Mouse (Mus musculus) neural tube, embryonic 15.5 days (tissue): ENCODE measurements around the gene Cela1. TPM values are rescaled to one million over a fixed set of nuclear protein-coding genes. Genes with fewer than 3 reads are reported as not detected.

Source experiments
- ATAC-seq: fragments of 200-750 bp; cut with Nextera tagmentation; 2 replicates; pipeline ENCODE4 v1.8.0; 2017; ENCODE audit warnings: mild to moderate bottlenecking, moderate TSS enrichment, moderate library complexity; ENCODE audit not compliant: low FRiP score
- H3K27ac ChIP-seq: fragments of 300-500 bp; sonication (generic); replicated peaks from 2 replicates; pipeline ENCODE4 v1.5.1; 2015; ENCODE audit warnings: mild to moderate bottlenecking, inconsistent platforms
- H3K27me3 ChIP-seq: fragments of 300-500 bp; sonication (generic); replicated peaks from 2 replicates; pipeline ENCODE4 v1.6.1; 2015; ENCODE audit warnings: inconsistent platforms
- H3K36me3 ChIP-seq: fragments of 300-500 bp; sonication (generic); 2 replicates; pipeline ENCODE4 v1.6.1; 2015; ENCODE audit warnings: inconsistent platforms
- H3K4me1 ChIP-seq: fragments of 300-500 bp; sonication (generic); 2 replicates; pipeline ENCODE4 v1.6.1; 2015; ENCODE audit warnings: inconsistent platforms
- H3K4me2 ChIP-seq: fragments of 300-500 bp; sonication (generic); 2 replicates; pipeline ENCODE4 v1.6.1; 2015; ENCODE audit warnings: inconsistent platforms, mild to moderate bottlenecking, moderate library complexity
- H3K4me3 ChIP-seq: fragments of 300-500 bp; sonication (generic); replicated peaks from 2 replicates; pipeline ENCODE4 v1.5.1; 2015; ENCODE audit warnings: mild to moderate bottlenecking, inconsistent platforms
- H3K9ac ChIP-seq: fragments of 300-500 bp; sonication (generic); replicated peaks from 2 replicates; pipeline ENCODE4 v1.6.1; 2015; ENCODE audit warnings: mild to moderate bottlenecking, inconsistent platforms
- H3K9me3 ChIP-seq: fragments of 300-500 bp; sonication (generic); replicated peaks from 2 replicates; pipeline ENCODE4 v1.6.1; 2016; ENCODE audit warnings: inconsistent platforms
- WGBS: fragments of 180-500 bp; shearing (Covaris S2); methylation state at CpG from one replicate; pipeline ENCODE4 v1.1.7; 2015; ENCODE audit warnings: mixed read lengths; 5-methylcytosine and 5-hydroxymethylcytosine counted together
- polyA plus RNA-seq: library from polyadenylated mRNA; unstranded; fragments of >200 nt; fragmentation: Nextera tagmentation; extraction: Ambion mirVana; gene quantifications from 2 replicates; pipeline ENCODE4 v1.2.1, GENCODE M21; 2015

The Cela1 gene
- polyA plus RNA-seq, 1 experiment from 2014 or later = 3.1 TPM

GRCm38 (mm10) chr15:100722026-100722425, 34.3 kb upstream of the Cela1 start:
- Histone ChIP-seq H3K4me2 (no peak overlapping the region), H3K4me1 (no peaks in the 10 kb centered on the region), H3K27me3 (peaks cover 4% of the 10 kb centered on the region), H3K9me3 (no peaks in the 10 kb centered on the region), H3K9ac (no peak overlapping the region), H3K27ac (no peak overlapping the region), H3K4me3 (no peak overlapping the region), H3K36me3 (no peaks in the 10 kb centered on the region)
- 79% methylated on average over 4 of the region's 4 CpGs for WGBS
- ATAC-seq = no peak

DNA sequence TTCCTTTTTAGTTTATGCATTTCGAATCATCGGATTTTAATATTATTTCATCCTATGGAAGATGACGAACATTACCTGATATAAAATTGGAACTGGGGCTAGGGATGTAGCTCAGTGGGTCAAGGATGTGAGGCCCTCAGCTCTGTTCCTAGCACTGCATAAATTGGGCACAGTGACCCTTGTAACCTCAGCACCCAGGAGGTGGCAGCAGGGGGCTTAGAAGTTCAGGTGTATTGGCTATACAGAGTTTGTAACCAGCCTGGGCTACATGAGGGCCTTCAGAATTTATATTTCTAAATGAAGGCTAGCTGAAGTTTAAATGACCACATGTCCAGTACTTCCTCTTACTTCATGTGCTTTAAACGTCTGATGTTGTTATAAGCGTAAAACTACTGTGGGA, 33.7 kb upstream of the Cela1 start:
- ATAC-seq = no peak
- no peak overlapping the region for H3K4me2 ChIP-seq
- no peaks in the 10 kb centered on the region for H3K27me3 ChIP-seq
- 86% methylated on average over 5 of the region's 5 CpGs for WGBS
- no peak overlapping the region for H3K4me3 ChIP-seq
- H3K36me3 ChIP-seq = no peaks in the 10 kb centered on the region
- H3K9me3 ChIP-seq = no peaks in the 10 kb centered on the region
- H3K27ac ChIP-seq = no peak overlapping the region
- no peaks in the 10 kb centered on the region for H3K4me1 ChIP-seq
- H3K9ac ChIP-seq = no peak overlapping the region

DNA sequence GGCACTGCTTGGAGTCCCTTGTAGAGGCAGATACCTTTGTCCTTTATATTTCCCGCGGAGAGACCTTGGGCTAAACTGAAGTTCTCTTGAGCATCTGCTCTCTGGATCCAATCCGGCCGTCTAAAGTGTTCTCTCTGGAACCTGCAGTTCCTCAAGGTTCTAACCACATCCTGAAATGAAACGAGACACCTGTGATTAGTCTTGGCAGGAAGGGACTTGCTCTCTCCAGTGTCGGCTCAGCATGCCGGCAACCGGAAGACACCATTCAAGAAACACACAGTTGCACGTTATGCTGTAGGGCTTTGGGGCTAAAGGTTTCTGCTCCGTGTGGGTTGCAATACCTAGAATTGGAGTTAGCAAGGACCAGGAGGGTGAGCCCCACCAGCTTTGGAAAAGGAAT, 32.3 kb upstream of the Cela1 start:
- Histone ChIP-seq H3K9me3 (no peaks in the 10 kb centered on the region), H3K4me1 (no peaks in the 10 kb centered on the region), H3K9ac (no peak overlapping the region), H3K36me3 (no peaks in the 10 kb centered on the region), H3K4me3 (no peak overlapping the region), H3K27me3 (no peaks in the 10 kb centered on the region), H3K4me2 (no peak overlapping the region), H3K27ac (no peak overlapping the region)
- ATAC-seq = no peak
- WGBS = 90% methylated on average over 10 of the region's 10 CpGs

- no peaks in the 10 kb centered on the region for H3K4me1 ChIP-seq
- no peaks in the 10 kb centered on the region for H3K27me3 ChIP-seq
- no peak overlapping the region for H3K4me2 ChIP-seq
- ATAC-seq = no peak
- no peaks in the 10 kb centered on the region for H3K9me3 ChIP-seq
- no peak overlapping the region for H3K9ac ChIP-seq
- H3K4me3 ChIP-seq = no peak overlapping the region
- H3K36me3 ChIP-seq = no peaks in the 10 kb centered on the region
- WGBS = 93% methylated on average over 5 of the region's 5 CpGs
- H3K27ac ChIP-seq = no peak overlapping the region
Observed at GRCm38 (mm10) chr15:100719217-100719616, 31.5 kb upstream of the Cela1 start.

GRCm38 (mm10) chr15:100718572-100718971, 30.9 kb upstream of the Cela1 start:
- Histone ChIP-seq H3K9ac (no peak overlapping the region), H3K27ac (no peak overlapping the region), H3K4me1 (no peaks in the 10 kb centered on the region), H3K9me3 (no peaks in the 10 kb centered on the region), H3K4me3 (no peak overlapping the region), H3K27me3 (no peaks in the 10 kb centered on the region), H3K4me2 (no peak overlapping the region), H3K36me3 (no peaks in the 10 kb centered on the region)
- ATAC-seq = no peak
- WGBS = 82% methylated on average over 11 of the region's 11 CpGs

- no peak overlapping the region for H3K27ac ChIP-seq
- 90% methylated on average over 6 of the region's 6 CpGs for WGBS
- H3K4me3 ChIP-seq = no peak overlapping the region
- no peak overlapping the region for H3K9ac ChIP-seq
- no peaks in the 10 kb centered on the region for H3K9me3 ChIP-seq
- H3K27me3 ChIP-seq = no peaks in the 10 kb centered on the region
- no peaks in the 10 kb centered on the region for H3K36me3 ChIP-seq
- ATAC-seq = no peak
- H3K4me2 ChIP-seq = no peak overlapping the region
- H3K4me1 ChIP-seq = no peaks in the 10 kb centered on the region
Observed at GRCm38 (mm10) chr15:100717933-100718332, 30.2 kb upstream of the Cela1 start.

GRCm38 (mm10) chr15:100715399-100715993, 27.8 kb upstream of the Cela1 start:
- Histone ChIP-seq H3K27ac (no peak overlapping the region), H3K36me3 (no peaks in the 10 kb centered on the region), H3K4me1 (no peaks in the 10 kb centered on the region), H3K9me3 (no peaks in the 10 kb centered on the region), H3K4me2 (no peak overlapping the region), H3K27me3 (no peaks in the 10 kb centered on the region), H3K4me3 (no peak overlapping the region), H3K9ac (no peak overlapping the region)
- WGBS = 78% methylated on average over 9 of the region's 9 CpGs
- ATAC-seq = no peak

DNA sequence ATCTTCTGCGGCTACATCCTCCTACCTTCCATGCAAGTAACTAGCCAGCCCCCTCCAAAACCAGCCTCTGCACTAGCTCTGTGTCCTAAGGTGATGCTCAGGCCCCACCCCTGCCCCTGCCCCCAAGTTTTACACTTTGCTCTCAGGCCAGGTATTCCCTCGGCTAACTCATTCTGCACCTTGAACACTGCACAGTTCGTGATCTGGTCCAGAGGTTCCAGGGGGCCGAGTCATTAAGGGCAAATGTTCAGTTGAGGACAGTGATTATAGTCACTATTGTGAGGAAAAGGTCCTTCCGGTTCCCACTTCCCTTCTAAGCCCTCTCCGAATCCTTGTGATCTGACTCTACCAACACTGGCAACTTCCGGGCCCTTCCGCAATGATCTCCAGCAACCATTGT, 26.7 kb upstream of the Cela1 start:
- 94% methylated on average over 8 of the region's 8 CpGs for WGBS
- Histone ChIP-seq H3K4me1 (no peaks in the 10 kb centered on the region), H3K36me3 (no peaks in the 10 kb centered on the region), H3K9me3 (no peaks in the 10 kb centered on the region), H3K9ac (no peak overlapping the region), H3K4me3 (no peak overlapping the region), H3K4me2 (no peak overlapping the region), H3K27ac (no peak overlapping the region), H3K27me3 (no peaks in the 10 kb centered on the region)
- ATAC-seq = no peak

DNA sequence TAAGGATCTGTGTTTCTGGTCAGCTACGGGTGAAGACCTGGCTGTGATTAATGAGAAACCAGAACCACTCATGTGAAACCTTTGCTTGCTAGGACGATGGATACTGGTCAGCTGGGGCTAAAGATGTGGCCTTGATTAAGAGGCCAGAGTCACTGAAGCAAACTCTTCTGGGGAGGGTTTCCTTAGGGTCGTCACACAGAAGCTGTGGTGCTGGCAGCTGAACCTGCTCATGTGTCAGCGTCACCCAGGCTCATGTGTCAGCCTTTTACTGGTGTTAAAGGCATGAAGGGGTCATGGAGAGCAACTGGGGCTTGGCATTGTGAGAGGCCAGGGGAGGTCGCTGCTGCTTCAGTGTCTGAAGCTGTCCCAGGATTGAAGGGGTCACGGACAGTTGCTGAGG, 23.1 kb upstream of the Cela1 start:
- H3K27me3 ChIP-seq = no peaks in the 10 kb centered on the region
- no peaks in the 10 kb centered on the region for H3K4me1 ChIP-seq
- no peak overlapping the region for H3K27ac ChIP-seq
- 69% methylated on average over 6 of the region's 6 CpGs for WGBS
- no peak overlapping the region for H3K4me2 ChIP-seq
- H3K36me3 ChIP-seq = no peaks in the 10 kb centered on the region
- ATAC-seq = no peak
- no peak overlapping the region for H3K4me3 ChIP-seq
- no peaks in the 10 kb centered on the region for H3K9me3 ChIP-seq
- H3K9ac ChIP-seq = no peak overlapping the region

- Histone ChIP-seq H3K9ac (no peak overlapping the region), H3K36me3 (no peaks in the 10 kb centered on the region), H3K4me1 (0 out of 2 replicates have a peak, but pooled peaks cover 4% of the 10 kb centered on the region), H3K27me3 (peaks cover 14% of the 10 kb centered on the region), H3K4me2 (no peak overlapping the region), H3K27ac (no peak overlapping the region), H3K9me3 (no peaks in the 10 kb centered on the region), H3K4me3 (no peak overlapping the region)
- 85% methylated on average over 8 of the region's 8 CpGs for WGBS
- no peak for ATAC-seq
Observed at GRCm38 (mm10) chr15:100708433-100709078, 20.8 kb upstream of the Cela1 start.

DNA sequence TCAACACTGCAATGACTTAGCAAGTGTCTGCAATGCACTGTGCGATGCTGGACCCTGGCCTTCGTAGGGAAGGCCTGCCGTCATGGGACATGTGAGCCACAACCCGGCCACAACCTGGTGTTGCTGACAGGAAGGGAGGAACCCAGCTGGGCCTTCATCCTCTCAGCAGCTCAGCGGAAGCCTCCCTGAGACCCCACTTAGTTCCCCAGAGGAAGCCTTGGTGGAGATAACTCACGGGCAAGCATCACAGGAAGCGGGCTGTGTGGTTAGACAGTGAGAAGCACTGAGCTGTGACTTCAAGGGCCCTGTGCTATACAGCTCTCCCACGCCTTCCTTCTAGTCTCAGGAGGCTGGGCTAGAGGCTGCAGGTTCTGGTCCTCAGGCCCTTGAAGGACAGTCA, 18.5 kb upstream of the Cela1 start:
- H3K36me3 ChIP-seq = no peaks in the 10 kb centered on the region

GRCm38 (mm10) chr15:100705376-100705775, 17.7 kb upstream of the Cela1 start:
- ATAC-seq = no peak
- H3K27me3 ChIP-seq = peaks cover 20% of the 10 kb centered on the region
- H3K27ac ChIP-seq = no peak overlapping the region
- H3K9me3 ChIP-seq = no peaks in the 10 kb centered on the region
- H3K9ac ChIP-seq = no peak overlapping the region
- H3K4me2 ChIP-seq = no peak overlapping the region
- 80% methylated on average over 1 of the region's 1 CpGs for WGBS
- H3K4me3 ChIP-seq = no peak overlapping the region
- 0 out of 2 replicates have a peak, but pooled peaks cover 4% of the 10 kb centered on the region for H3K4me1 ChIP-seq
- no peaks in the 10 kb centered on the region for H3K36me3 ChIP-seq

More for the DNA sequence above, 18.5 kb upstream of the Cela1 start:
- ATAC-seq = no peak
- Histone ChIP-seq H3K9me3 (no peaks in the 10 kb centered on the region), H3K27ac (no peak overlapping the region), H3K27me3 (peaks cover 20% of the 10 kb centered on the region), H3K4me2 (no peak overlapping the region), H3K9ac (no peak overlapping the region), H3K4me3 (no peak overlapping the region), H3K4me1 (0 out of 2 replicates have a peak, but pooled peaks cover 4% of the 10 kb centered on the region)
- 73% methylated on average over 8 of the region's 8 CpGs for WGBS
